Mouse (Mus musculus): ENCODE results near the gene BC017158.

Gene BC017158

DNA sequence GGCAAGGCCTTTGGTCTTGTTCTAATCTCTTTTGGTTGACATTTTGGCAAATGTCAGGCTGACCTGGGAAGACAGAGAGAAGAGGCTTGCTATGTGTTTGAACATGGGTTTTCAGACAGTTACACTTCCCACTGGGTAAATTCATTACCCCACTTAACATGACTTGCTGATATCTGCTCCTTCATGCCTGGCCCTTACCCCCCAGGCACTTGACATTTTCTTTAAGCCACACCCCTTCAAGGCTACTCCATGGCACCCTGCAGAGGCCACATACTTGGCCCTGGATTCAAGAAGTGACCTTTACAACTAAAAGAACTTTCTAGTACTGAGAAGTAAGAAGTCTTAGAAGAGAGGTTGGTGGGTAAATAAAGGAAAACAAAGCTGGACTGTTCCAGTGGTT is 9.9 kb upstream of the BC017158 start:
- no peak for DNase-seq

DNA sequence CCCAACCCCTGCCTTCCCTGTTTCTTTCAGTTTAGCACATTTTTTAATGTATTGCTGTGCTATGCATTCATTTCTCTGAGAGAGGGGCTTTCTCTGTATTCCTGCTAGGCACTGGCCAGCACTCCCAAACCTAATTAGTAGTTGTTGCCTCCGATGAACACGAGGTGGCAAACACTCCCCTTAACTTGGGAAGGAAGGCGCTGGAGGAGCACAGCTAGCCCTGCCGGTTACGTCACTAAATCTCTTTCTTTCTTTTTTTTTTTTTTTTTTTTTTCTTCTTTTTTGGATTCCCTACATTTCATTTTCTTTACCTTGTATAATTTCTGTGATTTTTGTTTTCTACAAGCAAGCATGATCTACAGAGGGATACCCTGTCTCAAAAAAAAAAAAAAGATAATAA is 6.9 kb upstream of the BC017158 start:
- DNase-seq: peak; percentile 35

DNA sequence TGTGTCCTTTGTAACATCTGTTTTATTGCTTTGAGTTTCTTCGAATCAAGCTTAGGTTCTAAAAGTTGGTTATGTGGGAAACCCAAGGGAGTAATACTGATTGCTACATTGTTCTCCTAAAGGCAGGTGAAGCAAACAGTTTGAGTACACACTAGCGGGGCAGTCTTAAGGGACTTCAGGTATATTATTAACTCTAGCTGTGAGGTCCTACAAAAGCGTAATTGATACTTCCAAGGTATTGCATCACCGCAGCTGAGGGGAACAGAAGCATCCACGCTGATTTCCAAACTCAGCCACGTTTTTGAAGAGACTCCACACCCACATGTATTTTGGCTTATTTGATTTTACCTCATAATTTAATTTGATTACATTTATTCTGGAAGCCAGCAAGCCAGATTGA is 6.2 kb upstream of the BC017158 start:
- no peak for DNase-seq

DNA sequence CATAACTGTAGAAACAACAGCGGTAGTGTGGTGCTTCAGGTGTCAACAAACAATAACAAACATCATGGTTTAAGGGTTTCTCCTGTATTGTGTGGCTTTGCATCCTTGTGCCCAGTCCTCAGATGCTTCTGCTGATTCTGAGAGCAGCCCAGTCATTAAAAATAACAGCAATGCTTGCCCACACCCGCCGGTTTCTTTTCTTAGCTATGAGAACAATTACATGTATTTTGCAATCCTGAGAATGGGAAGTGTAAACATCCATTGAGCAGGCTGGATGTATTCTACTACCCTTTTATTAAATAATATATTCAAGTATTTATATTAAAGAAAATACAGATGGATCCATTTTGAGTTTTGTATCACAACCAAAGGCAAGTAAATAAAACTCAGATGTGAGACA is 4.2 kb upstream of the BC017158 start:
- DNase-seq: no peak

DNA sequence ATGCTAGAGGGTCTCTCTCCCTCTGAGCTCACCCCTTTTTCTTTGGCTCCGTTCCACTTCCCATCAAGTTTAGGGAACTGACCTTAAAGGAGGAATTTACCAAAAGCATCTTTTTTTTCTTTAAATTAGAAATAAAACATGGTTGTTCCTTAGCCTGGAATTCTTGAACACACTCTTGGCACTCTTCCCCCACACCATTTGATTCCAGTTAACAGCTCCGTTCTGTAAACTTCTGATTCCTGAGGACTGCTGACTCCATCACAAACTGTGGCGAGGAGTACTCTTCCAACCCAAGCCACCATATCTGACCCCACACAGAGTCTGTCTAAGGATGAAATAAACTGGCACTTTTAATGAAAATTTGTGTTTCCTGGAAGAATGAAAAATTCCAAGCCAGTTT is 3.0 kb upstream of the BC017158 start:
- DNase-seq: no peak

DNA sequence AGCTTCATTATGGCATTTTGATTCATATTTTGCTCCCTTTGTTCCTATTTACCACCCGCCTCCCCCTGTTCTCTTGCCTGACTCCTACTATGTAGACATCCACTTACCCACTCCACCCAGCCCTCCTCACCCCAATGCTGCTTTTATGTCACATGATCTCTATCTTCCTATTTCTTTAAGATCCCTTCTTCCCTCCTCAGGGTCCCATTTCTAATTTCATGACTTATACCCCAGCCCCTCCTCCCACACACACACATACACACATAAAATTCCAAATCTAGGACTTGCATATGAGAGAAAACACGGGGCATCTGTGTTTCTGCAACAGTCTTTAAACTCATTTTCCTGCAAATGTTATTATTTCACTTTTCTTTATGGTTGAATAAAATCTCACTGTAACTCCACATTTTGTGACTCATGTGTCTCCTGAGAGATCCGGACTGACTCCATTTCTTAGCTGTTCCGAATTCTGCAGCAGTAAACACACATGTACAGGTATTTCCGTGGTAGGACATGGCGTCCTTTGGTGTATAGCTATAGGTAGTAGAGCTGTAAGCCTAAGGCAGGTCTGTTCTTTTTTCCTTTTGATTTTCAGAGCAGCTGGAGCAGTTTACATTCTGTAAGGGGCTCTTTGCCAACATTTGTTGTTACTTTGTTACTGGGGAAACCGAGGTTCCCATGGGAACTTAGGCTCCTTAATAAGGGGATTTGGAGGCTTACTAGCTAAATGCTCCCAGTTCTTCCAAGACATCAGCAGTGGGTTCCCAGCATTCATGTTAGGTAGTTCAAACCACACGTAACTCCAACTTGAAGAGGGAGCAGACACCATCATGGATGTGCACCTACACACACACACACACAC is 742 bp upstream of the BC017158 start:
- DNase-seq: no peak

DNA sequence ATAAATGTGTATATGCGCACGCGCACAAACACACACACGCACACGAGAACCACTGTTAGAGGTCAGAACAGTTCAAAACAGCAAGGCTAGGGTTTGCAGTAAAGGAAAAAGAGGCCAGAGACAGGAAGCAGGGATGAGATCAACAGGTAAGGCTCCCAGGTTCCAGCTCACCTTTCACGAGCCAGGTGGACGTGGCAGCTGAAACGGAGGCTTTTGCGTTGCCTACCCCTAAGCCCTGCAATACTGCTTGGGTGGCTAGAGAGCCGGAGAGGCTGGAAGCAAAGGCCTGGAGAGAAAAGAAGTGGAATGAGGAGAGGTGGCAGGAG is 716 bp downstream of the BC017158 start:
- DNase-seq: no peak

DNA sequence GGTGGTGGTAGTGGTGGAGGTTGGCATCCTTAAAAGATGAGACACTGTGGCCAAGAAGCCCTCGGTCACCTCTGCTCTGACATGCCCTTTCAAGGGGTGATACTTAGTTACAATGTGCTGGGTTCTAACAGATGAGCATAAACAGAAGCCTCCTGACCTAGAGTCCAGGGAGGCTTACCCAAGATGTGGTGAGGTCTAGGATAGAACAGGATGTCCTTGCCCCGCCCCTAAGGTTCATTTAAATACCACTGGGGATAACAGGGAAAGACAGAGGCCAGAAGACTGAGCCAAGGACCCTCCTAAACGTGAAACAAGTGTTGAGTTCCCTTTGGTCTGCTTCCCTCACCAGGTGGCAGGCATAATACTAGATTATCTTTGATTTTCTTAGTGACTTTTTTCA is 1.5 kb downstream of the BC017158 start:
- no peak for DNase-seq

DNA sequence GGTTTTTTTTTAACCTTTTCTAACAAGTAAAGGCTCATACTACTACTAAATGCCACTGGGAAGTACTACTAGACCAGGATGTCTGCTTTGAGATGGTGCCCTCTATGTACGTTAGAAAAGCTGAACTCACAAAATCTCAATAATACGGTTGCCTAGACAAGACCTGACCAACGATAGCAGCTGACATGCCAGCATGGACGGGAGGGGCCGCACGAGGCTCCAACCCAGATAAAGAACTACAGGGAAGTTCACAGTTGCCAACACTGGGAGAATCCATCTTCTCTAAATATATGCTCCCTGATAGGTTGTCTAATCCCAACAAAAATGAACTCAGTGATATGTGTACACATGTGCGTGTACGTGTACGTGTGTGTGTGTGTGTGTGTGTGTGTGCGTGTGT is 3.2 kb downstream of the BC017158 start:
- DNase-seq: no peak

DNA sequence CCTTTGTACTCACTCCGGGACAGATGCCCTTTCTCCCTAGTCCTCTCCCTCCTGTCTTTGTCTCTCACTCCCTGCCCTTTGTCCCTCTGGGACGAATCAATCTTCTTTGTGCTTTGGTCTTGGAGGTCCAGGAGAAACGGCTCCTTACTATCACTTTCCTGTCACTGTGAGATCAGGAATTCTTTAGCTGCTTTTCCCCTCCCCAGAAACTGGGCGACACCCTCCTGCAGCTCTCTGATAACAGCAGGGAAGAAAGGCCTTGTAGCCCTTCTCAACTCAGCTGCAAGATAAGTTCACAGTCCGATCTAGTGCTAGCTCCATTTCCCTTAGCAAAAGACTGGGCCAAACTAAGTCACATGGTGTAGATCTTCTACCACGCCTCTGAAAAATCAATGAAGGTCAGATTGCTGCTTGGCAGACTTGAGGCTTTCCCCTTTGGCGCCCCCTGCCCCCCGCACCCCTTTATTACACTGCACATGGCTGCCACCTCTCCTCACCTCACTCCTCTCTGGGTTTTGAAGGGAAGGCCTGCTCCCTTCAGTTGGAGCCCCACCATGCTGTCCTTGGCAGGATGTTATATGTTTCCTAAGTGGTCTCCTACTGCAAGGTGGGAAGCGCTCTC is 8.9 kb downstream of the BC017158 start:
- DNase-seq: no peak

DNA sequence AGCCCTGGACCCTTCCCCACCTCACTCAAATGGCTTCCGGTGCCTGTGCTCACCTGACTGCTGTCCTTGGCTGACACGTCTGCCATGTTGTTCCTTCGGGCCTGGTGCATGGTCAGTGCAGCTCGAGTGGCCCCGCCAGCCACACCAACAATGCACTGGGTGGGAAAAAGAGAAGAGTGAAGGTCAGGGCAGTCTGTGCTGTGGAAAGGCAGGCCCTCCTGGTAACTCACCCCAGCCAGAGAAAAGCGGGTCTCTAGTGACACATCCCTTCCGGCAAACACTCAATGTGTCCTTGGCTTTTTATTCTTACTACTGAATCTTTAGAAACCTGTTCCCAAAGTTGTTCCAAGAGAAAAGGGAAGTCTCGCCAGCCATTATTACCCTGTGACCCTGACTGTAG is 12.9 kb downstream of the BC017158 start:
- DNase-seq: no peak

DNA sequence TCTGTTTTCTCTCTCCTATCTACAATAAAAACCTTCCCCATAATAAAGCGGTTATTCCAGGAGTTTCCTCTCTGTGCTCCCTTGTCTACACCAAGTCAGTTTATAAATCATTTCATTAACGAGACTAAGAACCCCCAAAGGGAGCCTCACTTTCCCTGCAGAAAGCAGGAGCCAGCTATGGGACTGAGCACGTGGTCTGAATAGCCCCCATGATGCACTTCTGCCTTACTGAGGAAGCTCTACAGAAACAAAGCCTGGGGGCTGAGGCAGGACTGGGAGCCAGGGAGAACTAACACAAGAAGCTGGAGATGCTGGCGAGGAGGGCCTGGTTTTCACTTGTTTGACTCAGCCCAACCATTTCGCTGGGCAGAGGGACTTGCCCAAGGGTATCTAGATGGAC is 13.9 kb downstream of the BC017158 start:
- no peak for DNase-seq

DNA sequence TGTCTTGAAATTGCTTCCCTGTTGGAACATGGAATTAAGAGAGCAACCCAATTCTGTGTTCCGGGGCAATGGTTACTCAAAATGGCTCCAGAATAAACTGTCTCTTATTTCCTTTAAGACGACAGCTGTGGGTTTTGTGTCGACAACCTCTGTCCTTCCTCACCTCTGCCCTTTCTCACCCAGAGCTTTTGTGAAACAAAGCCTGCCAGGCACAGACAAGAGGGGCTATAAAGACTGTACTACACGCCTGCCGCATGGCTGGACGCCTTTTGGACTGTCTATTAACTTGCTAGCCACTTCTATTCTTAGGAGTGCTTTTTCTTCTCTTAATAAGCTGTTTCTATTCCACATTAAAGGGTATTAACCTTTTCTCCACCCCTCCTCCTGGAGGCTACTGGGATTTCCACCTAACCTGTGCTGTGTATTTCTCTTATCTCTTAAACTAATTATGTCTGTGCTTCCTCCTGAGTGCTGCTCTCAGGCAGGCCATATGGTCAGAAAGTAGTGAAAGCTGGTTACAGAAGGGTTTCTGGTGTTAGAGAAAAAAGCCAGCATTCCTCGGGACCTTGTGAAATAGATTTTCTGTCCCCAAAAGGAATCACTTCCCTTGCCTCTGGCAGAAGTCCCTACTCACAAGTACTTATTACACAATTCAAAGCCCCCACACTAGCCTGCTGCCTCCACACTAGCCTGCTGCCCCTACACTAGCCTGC is 15.3 kb downstream of the BC017158 start:
- DNase-seq: no peak

DNA sequence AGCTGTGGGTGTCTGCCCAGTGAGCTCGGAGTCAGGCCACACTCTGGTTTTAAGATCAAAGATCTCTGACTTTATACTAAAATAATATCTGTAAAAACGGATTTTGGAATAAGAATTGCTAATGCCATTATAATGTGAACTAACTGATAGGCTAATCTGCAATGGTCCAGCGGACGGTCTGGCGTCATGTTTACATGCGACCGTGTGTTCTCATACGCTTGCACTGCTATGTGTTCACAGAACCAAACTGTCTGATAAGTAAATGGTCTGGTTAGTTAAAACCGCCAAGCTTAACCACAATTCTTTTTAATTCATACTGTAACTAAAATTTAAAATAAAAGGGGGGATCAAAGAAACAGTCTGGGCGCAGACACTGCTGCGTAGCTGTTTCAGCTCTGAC is 16.2 kb downstream of the BC017158 start:
- DNase-seq: no peak

DNA sequence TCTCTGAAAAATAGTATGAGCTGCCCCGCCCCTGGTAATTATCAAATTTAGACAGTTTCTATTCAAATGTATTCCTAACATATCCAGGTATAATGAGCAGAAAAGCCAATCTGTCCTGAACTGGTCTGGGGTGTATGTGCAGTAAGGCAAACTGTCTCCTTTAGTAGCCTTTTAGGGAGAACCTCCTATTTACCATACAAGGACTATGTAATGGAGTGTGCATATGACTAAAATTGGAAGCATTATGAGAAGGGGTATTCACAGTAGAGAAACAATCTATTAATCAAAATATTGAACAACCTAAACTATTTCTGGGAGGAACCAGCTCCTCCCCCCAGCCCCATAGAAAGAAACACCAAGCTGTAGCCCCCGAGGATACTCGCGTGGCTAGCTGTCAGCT is 18.2 kb downstream of the BC017158 start:
- no peak for DNase-seq

DNA sequence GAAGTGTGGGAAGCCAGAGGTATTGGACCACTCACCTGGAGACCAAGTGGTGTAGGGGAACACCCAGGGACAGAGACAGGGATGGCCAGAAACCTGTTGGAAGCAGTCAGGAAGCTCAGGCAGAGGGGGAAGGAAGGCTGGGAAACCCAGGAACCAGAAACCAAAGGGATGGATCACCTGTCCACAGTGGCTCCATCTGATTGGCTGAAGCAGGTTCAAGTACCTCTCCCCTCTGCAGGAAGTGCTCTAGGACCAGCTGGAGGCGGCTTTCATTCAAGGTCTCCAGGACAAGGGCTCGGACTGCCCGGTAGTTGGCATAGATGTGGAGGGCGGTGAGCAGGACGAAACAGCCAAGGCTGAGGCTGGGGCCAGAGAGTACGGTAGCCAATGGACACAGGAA is 21.9 kb downstream of the BC017158 start:
- no peak for DNase-seq

DNA sequence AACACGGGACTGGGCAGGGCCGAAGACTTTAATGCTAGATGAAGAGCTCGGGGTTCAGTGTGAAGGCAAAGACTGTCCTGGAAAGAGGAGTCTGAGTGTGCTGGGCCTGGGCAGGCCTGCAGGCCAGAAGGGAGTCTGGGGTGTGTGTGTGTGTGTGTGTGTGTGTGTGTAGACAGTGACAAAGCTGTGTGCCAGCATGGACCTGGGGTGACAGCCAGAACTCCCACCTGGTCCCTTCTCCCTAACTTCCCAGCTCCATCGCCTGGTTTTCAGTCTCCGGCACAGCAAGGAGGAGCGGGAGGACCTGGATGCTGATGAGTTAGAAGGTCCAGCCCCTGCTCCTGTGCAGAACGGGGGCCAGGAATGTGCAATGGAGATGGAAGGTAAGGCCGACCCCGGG is 26.5 kb downstream of the BC017158 start:
- no peak for DNase-seq

DNA sequence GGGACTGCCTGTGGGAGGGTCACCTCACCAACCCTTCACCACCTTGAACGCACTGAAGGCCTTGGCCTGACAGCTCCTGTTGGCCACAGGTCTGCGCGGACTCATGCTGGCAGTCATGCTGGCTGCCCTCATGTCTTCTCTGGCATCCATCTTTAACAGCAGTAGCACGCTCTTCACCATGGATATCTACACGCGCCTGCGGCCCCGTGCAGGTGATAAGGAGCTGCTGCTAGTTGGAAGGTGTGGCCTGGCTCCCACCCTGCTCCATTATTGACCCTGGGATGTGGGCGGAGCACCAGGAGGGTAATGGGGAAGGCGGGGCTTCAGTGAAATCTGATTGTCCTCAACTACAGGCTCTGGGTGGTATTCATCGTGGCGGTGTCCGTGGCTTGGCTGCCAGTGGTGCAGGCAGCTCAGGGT is 27.5 kb downstream of the BC017158 start:
- no peak for DNase-seq

DNA sequence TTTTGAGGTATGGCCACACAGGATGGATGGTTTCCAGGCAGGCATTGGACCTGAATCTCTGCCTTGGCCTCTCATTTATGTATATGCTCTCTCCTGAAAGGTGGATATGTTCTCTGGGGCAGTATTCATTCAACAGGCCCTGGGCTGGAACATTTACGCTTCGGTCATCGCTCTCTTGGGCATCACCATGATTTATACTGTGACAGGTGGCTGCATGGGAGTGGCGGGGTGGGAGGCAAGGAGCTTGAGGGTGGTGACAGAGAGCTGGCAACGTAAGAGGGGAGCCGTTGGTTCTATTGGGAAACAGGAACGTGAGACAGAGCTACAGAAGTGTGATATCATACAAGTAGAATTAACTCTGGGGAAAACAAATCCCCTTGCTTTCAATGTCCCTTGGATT is 30.2 kb downstream of the BC017158 start:
- no peak for DNase-seq

DNA sequence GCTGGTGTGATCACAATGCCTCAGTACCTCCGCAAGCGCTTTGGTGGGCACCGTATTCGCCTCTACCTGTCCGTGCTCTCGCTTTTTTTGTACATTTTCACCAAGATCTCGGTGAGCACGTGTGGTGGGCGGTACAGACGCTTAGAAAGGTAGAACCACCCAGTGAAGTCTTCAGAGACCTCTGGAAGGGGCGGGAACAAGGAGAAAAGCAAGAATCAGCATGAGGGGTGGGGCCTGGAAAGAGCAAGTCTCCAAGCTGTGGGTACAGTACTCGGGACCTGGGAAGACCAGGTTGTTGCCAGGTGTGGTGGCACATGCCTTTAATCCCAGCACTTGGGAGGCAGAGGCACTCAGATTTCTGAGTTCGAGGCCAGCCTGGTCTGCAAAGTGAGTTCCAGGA is 30.6 kb downstream of the BC017158 start:
- no peak for DNase-seq

DNA sequence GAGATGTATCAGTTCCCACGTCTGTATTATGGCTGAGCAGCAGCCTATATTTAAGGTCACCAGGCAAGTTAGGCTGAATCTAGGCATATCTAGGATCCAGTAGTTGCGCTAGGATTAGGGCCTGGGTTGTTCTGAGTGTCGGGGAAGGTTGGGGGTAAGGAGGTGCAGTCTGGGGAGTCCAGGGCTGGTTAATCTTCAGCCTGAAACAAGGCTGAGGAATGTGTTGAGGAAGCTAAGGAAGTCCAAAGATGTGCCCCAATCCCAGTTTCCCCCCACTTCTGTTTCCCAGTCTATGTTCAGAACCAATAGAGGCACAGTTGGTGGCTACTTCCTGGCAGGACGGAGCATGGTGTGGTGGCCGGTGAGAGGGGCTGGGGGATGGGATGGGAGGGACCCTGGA is 31.9 kb downstream of the BC017158 start:
- DNase-seq: no peak

DNA sequence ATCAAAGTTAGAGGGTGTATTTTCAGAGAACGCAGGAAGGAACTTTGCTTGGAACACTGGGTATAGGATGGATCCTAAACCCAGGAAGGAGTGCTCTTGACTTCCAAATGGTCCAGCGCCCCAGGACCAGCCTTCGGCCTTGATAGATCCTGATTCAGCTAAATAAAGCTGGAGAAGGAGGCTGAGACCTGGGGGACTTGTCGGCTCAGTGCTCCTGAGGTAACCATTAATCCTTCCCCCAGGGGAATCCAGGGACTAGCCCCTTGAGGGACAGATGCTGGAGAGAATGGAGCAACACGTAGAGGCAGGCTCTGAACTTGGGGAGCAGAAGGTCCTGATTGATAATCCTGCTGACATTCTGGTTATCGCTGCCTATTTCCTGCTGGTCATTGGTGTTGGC is 32.6 kb downstream of the BC017158 start, which contains the start of gene Slc5a2:
Gene Slc5a2, plus strand, starts transcription at position 247 of the 400 bp plus-strand sequence.
- no peak for DNase-seq

DNA sequence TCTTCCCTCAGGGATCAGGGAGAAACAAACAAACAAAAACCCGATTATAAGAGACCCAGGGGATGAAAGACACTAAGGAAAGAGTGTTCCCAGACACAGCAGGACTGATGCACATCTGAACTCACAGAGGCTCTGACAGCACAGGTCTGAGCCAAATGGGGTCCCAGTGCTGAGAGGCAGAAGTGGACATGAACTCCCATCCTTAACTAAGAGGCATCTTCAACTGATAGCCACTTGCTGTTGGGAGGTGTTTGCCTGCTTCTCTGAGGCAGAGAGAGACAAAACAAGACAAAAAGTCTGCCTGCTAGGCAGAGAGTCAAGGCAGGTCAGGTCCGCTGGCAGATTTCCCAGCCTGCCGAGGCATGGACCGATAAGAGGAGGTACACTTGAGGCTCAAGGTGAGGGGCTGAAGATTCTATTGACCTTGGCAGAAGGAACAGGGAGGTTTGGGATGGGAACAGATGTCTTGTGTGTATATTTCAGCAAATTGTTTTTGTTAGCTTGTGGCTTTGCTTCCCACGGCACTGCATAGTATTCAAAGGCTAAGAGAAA is 41.1 kb downstream of the BC017158 start:
- DNase-seq: no peak

DNA sequence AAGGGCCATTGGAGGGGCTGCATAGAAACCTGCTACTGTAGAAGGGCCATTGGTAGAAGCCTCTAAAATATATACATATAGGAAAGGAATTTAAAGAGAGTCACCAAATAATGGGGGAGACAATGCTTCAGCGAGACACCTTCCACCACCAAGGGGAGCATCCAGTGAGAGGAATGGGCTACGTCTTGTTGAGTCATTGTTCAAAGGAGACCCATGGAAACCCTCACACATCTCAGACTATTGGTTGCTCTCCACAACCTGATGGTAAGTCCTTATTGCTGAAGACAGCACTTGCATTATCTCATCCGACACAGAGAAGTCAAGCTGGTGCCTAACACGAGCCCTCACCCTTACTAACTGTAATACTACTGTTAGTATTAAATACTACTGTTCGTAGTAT is 42.2 kb downstream of the BC017158 start:
- no peak for DNase-seq
